Mouse (Mus musculus): Measurements from ENCODE around the gene T2. TPM values are rescaled to one million over a fixed set of nuclear protein-coding genes. Genes with fewer than 3 reads are reported as not detected.
A peak's percentile ranks its signal among the peaks of the same experiment; 100 is the strongest.
"Not testable (repeated sequence)": the region's sequence is repeated elsewhere in the genome, so short reads cannot be mapped to it uniquely, and the experiment has no call there.

T2 gene
- polyA plus RNA-seq (2012; rRNA removed): 1.1 and 1.5 TPM in 2 replicates

- DNase-seq (ENCODE audit: extremely low spot score in 1 of 2, low spot score in 1 of 2): no peak
These were observed at the start of gene T2 for GRCm38 (mm10) chr17:8355692-8356091. TSS of gene T2 (plus strand) at chr17:8355992.

- peak; percentile 95 to 99 for DNase-seq (ENCODE audit: extremely low spot score in 1 of 2, low spot score in 1 of 2)
These were observed 44.8 kb upstream of the T2 start, which contains the start of gene Sft2d1 for GRCm38 (mm10) chr17:8310838-8311614. TSS of gene Sft2d1 (plus strand) at chr17:8311102.

GRCm38 (mm10) chr17:8311751-8312150 lies 44.0 kb upstream of the T2 start:
- DNase-seq (ENCODE audit: extremely low spot score in 1 of 2, low spot score in 1 of 2): no peak

DNA sequence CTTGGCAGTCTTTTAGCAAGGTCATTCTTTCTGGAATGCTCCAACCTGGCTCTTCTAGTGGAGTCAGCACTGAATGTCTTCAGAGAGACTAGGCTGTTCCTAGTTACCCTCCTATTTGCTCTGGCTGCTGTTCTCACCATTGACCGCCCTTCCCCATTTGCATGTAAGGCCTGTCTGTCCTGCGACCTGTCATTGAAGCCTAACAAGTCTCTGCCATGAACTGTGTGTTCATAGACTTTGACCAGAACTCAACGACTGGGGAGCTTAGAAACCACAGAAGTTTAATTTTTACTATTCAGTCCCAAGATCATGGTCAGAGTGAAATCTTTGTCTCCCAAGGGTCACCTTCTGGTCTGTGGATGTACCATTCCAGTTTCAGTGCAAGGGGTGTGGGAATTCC lies 41.8 kb upstream of the T2 start:
- DNase-seq (ENCODE audit: extremely low spot score in 1 of 2, low spot score in 1 of 2): no peak

- DNase-seq (ENCODE audit: extremely low spot score in 1 of 2, low spot score in 1 of 2): no peak
These were observed 39.5 kb upstream of the T2 start for GRCm38 (mm10) chr17:8316251-8316650.

GRCm38 (mm10) chr17:8326877-8327276 lies 28.9 kb upstream of the T2 start:
- DNase-seq (ENCODE audit: extremely low spot score in 1 of 2, low spot score in 1 of 2): not testable (repeated sequence)

DNA sequence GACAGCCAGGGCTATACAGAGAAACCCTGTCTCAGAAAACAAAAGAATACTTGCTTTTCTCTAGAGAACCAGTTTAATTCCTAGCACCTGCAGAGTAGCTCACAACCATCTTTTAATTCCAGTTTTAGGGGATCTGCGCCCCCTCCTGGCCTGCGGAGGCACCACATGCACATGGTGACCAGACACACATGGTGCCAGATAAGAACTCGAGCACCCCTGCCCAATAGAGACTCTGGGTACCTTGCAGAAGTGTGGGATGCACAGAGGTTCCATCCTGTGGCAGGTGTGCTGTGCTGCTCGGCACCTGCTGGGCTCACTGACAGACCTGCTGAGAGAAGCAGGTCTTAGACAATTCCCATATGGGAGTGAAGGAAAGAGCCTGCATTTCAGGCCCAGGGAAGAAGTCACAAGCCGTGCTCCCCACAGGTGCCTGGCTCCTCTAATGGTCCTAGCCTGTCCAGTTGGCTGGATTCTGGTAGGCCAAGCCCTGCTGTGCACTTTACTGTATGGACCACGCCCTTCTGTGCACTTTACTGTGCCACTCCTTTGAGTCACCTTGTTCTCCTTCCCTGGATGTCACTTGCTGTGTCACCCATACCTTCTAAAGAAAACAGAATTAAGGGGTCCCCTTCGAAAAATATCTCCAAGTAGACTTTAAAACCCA lies 27.1 kb upstream of the T2 start:
- no peak for DNase-seq (ENCODE audit: extremely low spot score in 1 of 2, low spot score in 1 of 2)

DNA sequence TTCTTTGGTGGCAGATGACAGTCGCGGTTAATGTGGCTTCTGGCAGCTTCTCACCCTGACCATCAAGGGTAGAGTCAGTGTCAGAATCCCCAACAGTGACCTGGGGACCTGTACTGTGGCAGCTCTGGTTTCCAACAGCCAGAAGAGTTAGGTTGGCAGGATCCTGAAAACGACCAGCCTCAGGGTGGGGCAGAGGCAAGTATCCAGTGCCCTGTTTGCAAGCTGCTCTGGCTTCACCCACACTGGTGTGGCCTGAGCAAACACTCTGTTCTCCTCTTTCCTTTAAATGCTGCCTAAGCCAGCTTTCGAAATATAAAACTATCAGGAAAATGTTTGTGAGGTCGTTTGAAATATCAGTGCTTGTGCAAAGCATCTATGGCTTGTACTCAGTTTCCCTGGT lies 25.2 kb upstream of the T2 start:
- DNase-seq (ENCODE audit: extremely low spot score in 1 of 2, low spot score in 1 of 2): no peak

GRCm38 (mm10) chr17:8337159-8337558 lies 18.6 kb upstream of the T2 start, which contains the start of gene Prr18:
TSS of gene Prr18 (plus strand) at chr17:8337459.
- not testable (repeated sequence) for DNase-seq (ENCODE audit: extremely low spot score in 1 of 2, low spot score in 1 of 2)

- DNase-seq (ENCODE audit: extremely low spot score in 1 of 2, low spot score in 1 of 2): no peak
These were observed 16.0 kb upstream of the T2 start for GRCm38 (mm10) chr17:8339666-8340374.

GRCm38 (mm10) chr17:8340407-8341359 lies 15.1 kb upstream of the T2 start:
- DNase-seq (ENCODE audit: extremely low spot score in 1 of 2, low spot score in 1 of 2): peak; percentile 28 to 49

DNA sequence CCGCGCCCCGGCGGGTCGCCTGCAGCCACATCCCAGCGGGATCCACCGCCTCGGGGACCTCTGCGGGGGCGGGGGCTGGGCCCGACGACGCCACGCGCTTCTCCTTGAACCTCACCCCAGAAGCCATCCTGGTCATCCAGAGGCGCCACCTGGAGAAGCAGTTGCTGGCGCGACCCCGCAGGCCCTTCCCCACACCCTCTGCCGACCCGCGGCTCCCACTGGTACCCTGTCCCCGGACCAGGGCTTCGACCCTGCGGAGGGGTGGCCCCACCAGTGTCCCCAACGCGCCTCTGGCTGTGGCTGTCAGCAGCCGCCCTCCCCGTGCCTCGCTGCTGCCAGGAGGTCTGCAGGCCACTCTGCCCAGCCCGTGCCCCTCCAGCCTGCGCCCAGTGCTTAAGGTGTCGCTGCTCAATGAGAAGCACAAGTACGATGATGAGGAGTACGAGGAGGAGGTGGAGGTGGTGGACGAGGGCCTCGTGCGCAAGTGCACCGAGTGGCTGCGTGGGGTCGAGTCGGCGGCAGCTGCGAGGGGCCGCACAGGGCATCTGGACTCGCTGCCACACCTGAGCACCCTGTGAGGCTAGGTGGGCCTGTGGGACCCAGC lies 14.3 kb upstream of the T2 start:
- DNase-seq (ENCODE audit: extremely low spot score in 1 of 2, low spot score in 1 of 2): no peak

DNA sequence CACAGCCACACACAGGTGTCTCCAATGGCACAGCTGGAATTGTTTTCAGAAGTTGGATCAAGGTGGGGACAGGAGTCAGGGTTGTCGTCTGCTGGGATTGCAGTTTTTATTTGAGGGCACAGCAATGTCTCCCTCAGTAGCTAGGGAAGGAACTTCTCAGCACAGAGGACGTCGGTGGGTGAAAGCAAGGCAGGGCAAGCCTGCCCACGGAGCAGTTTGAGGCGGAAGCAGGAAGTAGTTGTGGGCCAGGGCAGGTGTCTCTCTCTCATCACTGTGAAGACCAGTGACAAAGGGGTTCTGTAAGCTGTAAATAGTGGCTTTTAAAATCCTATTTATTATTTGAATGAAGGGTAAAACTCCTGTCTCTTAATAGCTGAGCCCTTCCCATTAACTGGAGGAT lies 13.1 kb upstream of the T2 start:
- no peak for DNase-seq (ENCODE audit: extremely low spot score in 1 of 2, low spot score in 1 of 2)

- no peak for DNase-seq (ENCODE audit: extremely low spot score in 1 of 2, low spot score in 1 of 2)
These were observed 12.4 kb upstream of the T2 start for GRCm38 (mm10) chr17:8343416-8343815.

- no peak for DNase-seq (ENCODE audit: extremely low spot score in 1 of 2, low spot score in 1 of 2)
These were observed 8.0 kb upstream of the T2 start for GRCm38 (mm10) chr17:8347765-8348285.

DNA sequence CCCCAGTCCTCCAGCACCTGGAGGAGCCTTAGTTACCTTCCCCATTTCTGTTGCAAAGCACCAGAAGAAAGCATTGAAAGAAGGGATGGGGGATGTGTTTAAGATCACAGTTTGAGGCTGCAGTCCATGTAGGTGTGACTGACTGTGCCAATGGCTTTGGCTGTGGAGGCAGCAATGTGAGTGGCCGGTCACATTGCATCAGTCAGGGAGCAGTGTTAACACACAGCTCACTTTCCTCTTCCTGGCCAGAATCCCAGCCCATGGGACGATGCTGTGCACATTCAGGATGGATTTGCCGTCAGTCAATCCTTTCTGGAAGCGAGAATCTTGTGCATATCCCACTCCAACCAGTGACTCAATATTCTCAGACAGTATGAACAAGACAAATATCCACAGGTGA lies 6.9 kb upstream of the T2 start:
- DNase-seq (ENCODE audit: extremely low spot score in 1 of 2, low spot score in 1 of 2): no peak

DNA sequence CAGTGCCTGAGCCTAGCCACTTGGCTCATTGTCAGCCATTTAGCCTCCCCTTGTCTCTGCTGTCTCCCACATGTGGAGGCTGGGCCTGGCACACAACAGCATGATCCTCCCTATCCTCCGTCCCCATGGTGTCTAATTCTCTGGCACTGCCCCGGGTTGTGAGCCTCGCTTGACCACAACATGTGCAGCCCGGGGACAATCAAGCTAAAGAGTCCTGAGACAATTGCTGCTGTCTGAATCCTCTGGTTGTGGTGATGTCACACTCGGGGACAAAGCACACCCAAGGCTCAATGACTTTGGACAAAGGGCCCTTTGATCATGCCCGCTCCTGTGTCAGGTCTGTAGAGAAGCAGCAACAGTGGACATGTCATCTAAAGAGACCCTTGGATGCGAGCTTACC lies 4.7 kb upstream of the T2 start:
- peak in 1 of 2 experiments; percentile 41 for DNase-seq (ENCODE audit: extremely low spot score in 1 of 2, low spot score in 1 of 2)

GRCm38 (mm10) chr17:8357498-8357897 lies 1.7 kb downstream of the T2 start:
- no peak for DNase-seq (ENCODE audit: extremely low spot score in 1 of 2, low spot score in 1 of 2)

GRCm38 (mm10) chr17:8360876-8361275 lies 5.1 kb downstream of the T2 start:
- DNase-seq (ENCODE audit: extremely low spot score in 1 of 2, low spot score in 1 of 2): no peak
